Mouse (Mus musculus): ENCODE data around the gene Rhob.

DNA sequence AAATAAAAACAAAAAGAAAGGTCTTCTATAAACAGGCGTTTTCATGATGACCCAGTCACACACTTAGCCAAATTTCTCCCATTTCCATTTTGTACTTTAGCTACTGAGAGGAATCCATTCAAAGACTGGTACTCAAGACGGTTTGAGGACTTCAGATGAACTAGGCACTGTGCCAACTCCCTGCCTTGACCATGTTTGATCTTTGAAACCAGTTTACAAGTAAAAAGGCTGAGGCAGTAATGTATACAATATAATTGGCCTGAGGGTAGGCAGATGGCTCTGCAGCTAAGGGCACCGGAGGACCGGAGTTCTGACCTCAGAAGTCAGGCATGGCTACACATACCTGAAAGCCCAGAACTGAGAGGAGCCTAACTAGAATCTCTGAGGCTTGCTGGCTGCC lies 10.7 kb downstream of the Rhob start:
- TF ChIP-seq CTCF (IDR thresholded peaks at IDR 0.05; ENCODE audit: low read depth) (no peak), EP300 (optimal IDR thresholded peaks at IDR 0.05) (no peak)
